Mouse (Mus musculus) kidney, adult 18-20 months (tissue): ENCODE results near the gene Blcap.

Source experiments
- DNase-seq: peaks from one replicate; pipeline ENCODE4 v3.0.0; 2021

Blcap gene

GRCm38 (mm10) chr2:157559440-157559839 is 11.6 kb downstream of the Blcap start:
- no peak for DNase-seq

GRCm38 (mm10) chr2:157558520-157558919 is 12.6 kb downstream of the Blcap start:
- DNase-seq = no peak

GRCm38 (mm10) chr2:157558051-157558450 is 13.0 kb downstream of the Blcap start:
- no peak for DNase-seq

- no peak for DNase-seq
These were observed 14.9 kb downstream of the Blcap start for GRCm38 (mm10) chr2:157556074-157556698.

- no peak for DNase-seq
These were observed 18.8 kb downstream of the Blcap start for GRCm38 (mm10) chr2:157552158-157552886.

- no peak for DNase-seq
These were observed 20.8 kb downstream of the Blcap start for GRCm38 (mm10) chr2:157550292-157550691.

- no peak for DNase-seq
These were observed 24.4 kb downstream of the Blcap start for GRCm38 (mm10) chr2:157546686-157547085.

- no peak for DNase-seq
These were observed 26.7 kb downstream of the Blcap start for GRCm38 (mm10) chr2:157544333-157544888.

GRCm38 (mm10) chr2:157542415-157542814 is 28.7 kb downstream of the Blcap start:
- no peak for DNase-seq

- no peak for DNase-seq
These were observed 29.4 kb downstream of the Blcap start for GRCm38 (mm10) chr2:157541631-157542030.

- DNase-seq = no peak
These were observed 30.0 kb downstream of the Blcap start for GRCm38 (mm10) chr2:157540953-157541569.

GRCm38 (mm10) chr2:157540073-157540952 is 30.8 kb downstream of the Blcap start:
- DNase-seq = no peak

GRCm38 (mm10) chr2:157537118-157537517 is 34.0 kb downstream of the Blcap start:
- no peak for DNase-seq

- no peak for DNase-seq
These were observed 34.5 kb downstream of the Blcap start for GRCm38 (mm10) chr2:157536476-157537081.

- no peak for DNase-seq
These were observed 36.9 kb downstream of the Blcap start for GRCm38 (mm10) chr2:157534163-157534562.

GRCm38 (mm10) chr2:157531681-157532426 is 39.2 kb downstream of the Blcap start:
- no peak for DNase-seq

GRCm38 (mm10) chr2:157530056-157530955 is 40.8 kb downstream of the Blcap start:
- no peak for DNase-seq

GRCm38 (mm10) chr2:157522556-157522955 is 48.5 kb downstream of the Blcap start:
- no peak for DNase-seq

GRCm38 (mm10) chr2:157520496-157520895 is 50.6 kb downstream of the Blcap start:
- DNase-seq = no peak

- no peak for DNase-seq
These were observed 51.6 kb downstream of the Blcap start for GRCm38 (mm10) chr2:157519452-157519851.
